Mouse (Mus musculus) heart, postnatal 10 days (tissue): Measurements from ENCODE around the gene Spc25. TPM values are rescaled to one million over a fixed set of nuclear protein-coding genes. Genes with fewer than 3 reads are reported as not detected.
A peak's percentile ranks its signal among the peaks of the same experiment; 100 is the strongest.

ENCODE experiments used
- DNase-seq, 2 experiments: peaks; one replicate each; pipeline ENCODE4 v3.0.0; 2021
- intact Hi-C: fragments of 180-260 bp; cut with DNase I; formaldehyde crosslinking; loops from one replicate; pipeline ENCODE4 v1.15.1; 2025
- total RNA-seq, 2 experiments: library from RNA; stranded (reverse); gene quantifications; 2 replicates each; pipeline ENCODE4 v1.2.3; 2021

Spc25 gene
- 10 to 100 TPM; 11.4 to 12.3 TPM for total RNA-seq

GRCm38 (mm10) chr2:69205791-69206351 is at the start of gene Spc25:
Spc25 (minus strand) TSS chr2:69206194.
- DNase-seq = peak; percentile 95
- intact Hi-C loops = no loop called here

- DNase-seq = no peak
- intact Hi-C loops = no loop called here
Observed at GRCm38 (mm10) chr2:69248221-69248755, 42.3 kb upstream of the Spc25 start.

GRCm38 (mm10) chr2:69247081-69247480 is 41.1 kb upstream of the Spc25 start:
- intact Hi-C loops = no loop called here
- no peak for DNase-seq

- DNase-seq = peak in 1 of 2 experiments; percentile 4
- intact Hi-C loops = no loop called here
Observed at GRCm38 (mm10) chr2:69244924-69245323, 38.9 kb upstream of the Spc25 start.

GRCm38 (mm10) chr2:69239315-69239714 is 33.3 kb upstream of the Spc25 start:
- DNase-seq = no peak
- intact Hi-C loops = no loop called here

GRCm38 (mm10) chr2:69234976-69235678 is 29.1 kb upstream of the Spc25 start:
- intact Hi-C loops = no loop called here
- DNase-seq = no peak

GRCm38 (mm10) chr2:69232101-69232500 is 26.1 kb upstream of the Spc25 start:
- no peak for DNase-seq
- intact Hi-C loops = no loop called here

- intact Hi-C loops = no loop called here
- DNase-seq = no peak
Observed at GRCm38 (mm10) chr2:69230137-69230536, 24.1 kb upstream of the Spc25 start.

- intact Hi-C loops = no loop called here
- no peak for DNase-seq
Observed at GRCm38 (mm10) chr2:69228635-69229034, 22.6 kb upstream of the Spc25 start.

GRCm38 (mm10) chr2:69226876-69227275 is 20.9 kb upstream of the Spc25 start:
- no peak for DNase-seq
- intact Hi-C loops = no loop called here

- DNase-seq = no peak
- intact Hi-C loops = no loop called here
Observed at GRCm38 (mm10) chr2:69224724-69225123, 18.7 kb upstream of the Spc25 start.

GRCm38 (mm10) chr2:69222815-69223214 is 16.8 kb upstream of the Spc25 start:
- no peak for DNase-seq
- intact Hi-C loops = no loop called here

GRCm38 (mm10) chr2:69221868-69222416 is 15.9 kb upstream of the Spc25 start:
- intact Hi-C loops = no loop called here
- DNase-seq = peak; percentile 9 to 24

GRCm38 (mm10) chr2:69215242-69215641 is 9.2 kb upstream of the Spc25 start:
- intact Hi-C loops = no loop called here
- DNase-seq = no peak

- intact Hi-C loops = no loop called here
- no peak for DNase-seq
Observed at GRCm38 (mm10) chr2:69212652-69213051, 6.7 kb upstream of the Spc25 start.

GRCm38 (mm10) chr2:69210773-69211172 is 4.8 kb upstream of the Spc25 start, which contains the start of gene G6pc2:
G6pc2 (plus strand) TSS chr2:69211073.
- DNase-seq = no peak
- intact Hi-C loops = no loop called here

- DNase-seq = no peak
- intact Hi-C loops = no loop called here
Observed at GRCm38 (mm10) chr2:69209684-69210083, 3.7 kb upstream of the Spc25 start.

- peak; percentile 5 to 9 for DNase-seq
- intact Hi-C loops = no loop called here
Observed at GRCm38 (mm10) chr2:69206523-69206922, 529 bp upstream of the Spc25 start.

- no peak for DNase-seq
- intact Hi-C loops = no loop called here
Observed at GRCm38 (mm10) chr2:69205185-69205584, 809 bp downstream of the Spc25 start.

- intact Hi-C loops = no loop called here
- no peak for DNase-seq
Observed at GRCm38 (mm10) chr2:69193555-69193954, 12.4 kb downstream of the Spc25 start.

- intact Hi-C loops = no loop called here
- no peak for DNase-seq
Observed at GRCm38 (mm10) chr2:69191059-69191458, 14.9 kb downstream of the Spc25 start.

GRCm38 (mm10) chr2:69189222-69189621 is 16.8 kb downstream of the Spc25 start:
- intact Hi-C loops = no loop called here
- DNase-seq = no peak
